Mouse (Mus musculus): ENCODE measurements around the gene Syp. TPM values are rescaled to one million over a fixed set of nuclear protein-coding genes. Genes with fewer than 3 reads are reported as not detected.

The Syp gene
- polyA plus RNA-seq, 1 experiment = 0.54 TPM

GRCm38 (mm10) chrX:7670921-7671623 is 32.8 kb downstream of the Syp start, which contains the start of gene Plp2:
Gene Plp2, minus strand, starts transcription at chrX:7671390.
- peak within 1 kb of the TSS; percentile 62 for H3K4me3 ChIP-seq

GRCm38 (mm10) chrX:7672739-7673138 is 34.5 kb downstream of the Syp start:
- Histone ChIP-seq H3K4me3 (peak overlapping the region; percentile 62), H3ac (ENCODE audit: control insufficient read depth, insufficient read length) (no peak overlapping the region), H3K27me3 (ENCODE audit: control insufficient read depth, insufficient read depth, insufficient read length) (no peaks in the 10 kb centered on the region), H3K79me2 (ENCODE audit: control insufficient read depth, insufficient read depth) (peaks cover 14% of the 10 kb centered on the region), H3K4me2 (ENCODE audit: low read depth) (peak overlapping the region; percentile 90), H3K36me3 (ENCODE audit: control insufficient read depth, insufficient read depth) (peaks cover 5% of the 10 kb centered on the region)
- TF ChIP-seq MYOG (IDR thresholded peaks at IDR 0.05; ENCODE audit: control insufficient read depth in 1 of 3, insufficient read depth in 1 of 3, insufficient read length in 2 of 3, low read depth in 2 of 3) (no peak), SRF (IDR thresholded peaks at IDR 0.05; ENCODE audit: control insufficient read depth, insufficient read length, low read depth) (no peak), CEBPB (IDR thresholded peaks at IDR 0.05; ENCODE audit: insufficient read depth, poor library complexity, severe bottlenecking) (no peak), POLR2AphosphoS2 (IDR thresholded peaks at IDR 0.05; ENCODE audit: insufficient read length, low read depth) (no peak), E2F4 (IDR thresholded peaks at IDR 0.05; ENCODE audit: insufficient read depth) (no peak), TCF12 (IDR thresholded peaks at IDR 0.05; ENCODE audit: insufficient read depth, poor library complexity, severe bottlenecking) (no peak), REST (IDR thresholded peaks at IDR 0.05; ENCODE audit: insufficient read depth, insufficient read length) (no peak), TCF3 (IDR thresholded peaks at IDR 0.05; ENCODE audit: insufficient read length, low read depth) (no peak), MYOD1 (IDR thresholded peaks at IDR 0.05; ENCODE audit: control insufficient read depth in 1 of 3, insufficient read length in 2 of 3, low read depth in 2 of 3) (no peak), USF1 (IDR thresholded peaks at IDR 0.05; ENCODE audit: low read depth) (no peak), POLR2A (IDR thresholded peaks at IDR 0.05; ENCODE audit: insufficient read length, low read depth) (no peak)

More at GRCm38 (mm10) chrX:7670921-7671623, 32.8 kb downstream of the Syp start, which contains the start of gene Plp2:
- TF ChIP-seq POLR2A (IDR thresholded peaks at IDR 0.05; ENCODE audit: insufficient read length, low read depth) = peak; percentile 48
- TF ChIP-seq SRF (IDR thresholded peaks at IDR 0.05; ENCODE audit: control insufficient read depth, insufficient read length, low read depth) = peak; percentile 8
- TF ChIP-seq MYOD1 (IDR thresholded peaks at IDR 0.05; ENCODE audit: control insufficient read depth in 1 of 3, insufficient read length in 2 of 3, low read depth in 2 of 3) = peak in 1 of 3 experiments; percentile 7
- no peak for TF ChIP-seq POLR2AphosphoS2 (IDR thresholded peaks at IDR 0.05; ENCODE audit: insufficient read length, low read depth)
- no peak for TF ChIP-seq REST (IDR thresholded peaks at IDR 0.05; ENCODE audit: insufficient read depth, insufficient read length)
- H3K79me2 ChIP-seq (ENCODE audit: control insufficient read depth, insufficient read depth) = peaks cover 14% of the 10 kb centered on the region
- peak within 1 kb of the TSS; percentile 33 for H3ac ChIP-seq (ENCODE audit: control insufficient read depth, insufficient read length)
- H3K27me3 ChIP-seq (ENCODE audit: control insufficient read depth, insufficient read depth, insufficient read length) = no peaks in the 10 kb centered on the region
- peak within 1 kb of the TSS; percentile 90 for H3K4me2 ChIP-seq (ENCODE audit: low read depth)
- H3K36me3 ChIP-seq (ENCODE audit: control insufficient read depth, insufficient read depth) = peaks cover 5% of the 10 kb centered on the region

GRCm38 (mm10) chrX:7673578-7674281 is 35.5 kb downstream of the Syp start:
- Histone ChIP-seq H3K4me3 (no peak overlapping the region), H3K27me3 (ENCODE audit: control insufficient read depth, insufficient read depth, insufficient read length) (no peaks in the 10 kb centered on the region), H3ac (ENCODE audit: control insufficient read depth, insufficient read length) (no peak overlapping the region), H3K4me2 (ENCODE audit: low read depth) (peak overlapping the region; percentile 90), H3K36me3 (ENCODE audit: control insufficient read depth, insufficient read depth) (peaks cover 5% of the 10 kb centered on the region), H3K79me2 (ENCODE audit: control insufficient read depth, insufficient read depth) (peaks cover 14% of the 10 kb centered on the region)
- TF ChIP-seq POLR2AphosphoS2 (IDR thresholded peaks at IDR 0.05; ENCODE audit: insufficient read length, low read depth) = no peak
- TF ChIP-seq MYOD1 (IDR thresholded peaks at IDR 0.05; ENCODE audit: control insufficient read depth in 1 of 3, insufficient read length in 2 of 3, low read depth in 2 of 3) = peak in 1 of 3 experiments; percentile 40
- TF ChIP-seq E2F4 (IDR thresholded peaks at IDR 0.05; ENCODE audit: insufficient read depth) = no peak
- no peak for TF ChIP-seq MAX (IDR thresholded peaks at IDR 0.05; ENCODE audit: low read depth)
- no peak for TF ChIP-seq TCF3 (IDR thresholded peaks at IDR 0.05; ENCODE audit: insufficient read length, low read depth)
- no peak for TF ChIP-seq TCF12 (IDR thresholded peaks at IDR 0.05; ENCODE audit: insufficient read depth, poor library complexity, severe bottlenecking)
- peak; percentile 18 for TF ChIP-seq USF1 (IDR thresholded peaks at IDR 0.05; ENCODE audit: low read depth)
- TF ChIP-seq REST (IDR thresholded peaks at IDR 0.05; ENCODE audit: insufficient read depth, insufficient read length) = no peak

- no peaks in the 10 kb centered on the region for H3K36me3 ChIP-seq (ENCODE audit: control insufficient read depth, insufficient read depth)
- H3K4me3 ChIP-seq = no peak overlapping the region
- TF ChIP-seq MYOD1 (IDR thresholded peaks at IDR 0.05; ENCODE audit: control insufficient read depth in 1 of 3, insufficient read length in 2 of 3, low read depth in 2 of 3) (no peak), SRF (IDR thresholded peaks at IDR 0.05; ENCODE audit: control insufficient read depth, insufficient read length, low read depth) (no peak), REST (IDR thresholded peaks at IDR 0.05; ENCODE audit: insufficient read depth, insufficient read length) (no peak), TCF12 (IDR thresholded peaks at IDR 0.05; ENCODE audit: insufficient read depth, poor library complexity, severe bottlenecking) (no peak), MAX (IDR thresholded peaks at IDR 0.05; ENCODE audit: low read depth) (no peak), CEBPB (IDR thresholded peaks at IDR 0.05; ENCODE audit: insufficient read depth, poor library complexity, severe bottlenecking) (no peak), MYOG (IDR thresholded peaks at IDR 0.05; ENCODE audit: control insufficient read depth in 1 of 3, insufficient read depth in 1 of 3, insufficient read length in 2 of 3, low read depth in 2 of 3) (no peak), POLR2AphosphoS2 (IDR thresholded peaks at IDR 0.05; ENCODE audit: insufficient read length, low read depth) (no peak), POLR2A (IDR thresholded peaks at IDR 0.05; ENCODE audit: insufficient read length, low read depth) (no peak), E2F4 (IDR thresholded peaks at IDR 0.05; ENCODE audit: insufficient read depth) (no peak), USF1 (IDR thresholded peaks at IDR 0.05; ENCODE audit: low read depth) (no peak), TCF3 (IDR thresholded peaks at IDR 0.05; ENCODE audit: insufficient read length, low read depth) (no peak)
- peaks cover 14% of the 10 kb centered on the region for H3K79me2 ChIP-seq (ENCODE audit: control insufficient read depth, insufficient read depth)
- H3K4me2 ChIP-seq (ENCODE audit: low read depth) = peak overlapping the region; percentile 90
- H3K27me3 ChIP-seq (ENCODE audit: control insufficient read depth, insufficient read depth, insufficient read length) = no peaks in the 10 kb centered on the region
- H3ac ChIP-seq (ENCODE audit: control insufficient read depth, insufficient read length) = no peak overlapping the region
These were observed 36.2 kb downstream of the Syp start for GRCm38 (mm10) chrX:7674284-7675000.
